Mouse (Mus musculus) lung, adult 18-20 months (tissue): ENCODE results near the gene Cwh43.
A peak's percentile ranks its signal among the peaks of the same experiment; 100 is the strongest.

Source experiments
- DNase-seq, 2 experiments: peaks; one replicate each; pipeline ENCODE4 v3.0.0; 2022; ENCODE audit warnings: mixed read lengths in 2 of 2

The Cwh43 gene

DNA sequence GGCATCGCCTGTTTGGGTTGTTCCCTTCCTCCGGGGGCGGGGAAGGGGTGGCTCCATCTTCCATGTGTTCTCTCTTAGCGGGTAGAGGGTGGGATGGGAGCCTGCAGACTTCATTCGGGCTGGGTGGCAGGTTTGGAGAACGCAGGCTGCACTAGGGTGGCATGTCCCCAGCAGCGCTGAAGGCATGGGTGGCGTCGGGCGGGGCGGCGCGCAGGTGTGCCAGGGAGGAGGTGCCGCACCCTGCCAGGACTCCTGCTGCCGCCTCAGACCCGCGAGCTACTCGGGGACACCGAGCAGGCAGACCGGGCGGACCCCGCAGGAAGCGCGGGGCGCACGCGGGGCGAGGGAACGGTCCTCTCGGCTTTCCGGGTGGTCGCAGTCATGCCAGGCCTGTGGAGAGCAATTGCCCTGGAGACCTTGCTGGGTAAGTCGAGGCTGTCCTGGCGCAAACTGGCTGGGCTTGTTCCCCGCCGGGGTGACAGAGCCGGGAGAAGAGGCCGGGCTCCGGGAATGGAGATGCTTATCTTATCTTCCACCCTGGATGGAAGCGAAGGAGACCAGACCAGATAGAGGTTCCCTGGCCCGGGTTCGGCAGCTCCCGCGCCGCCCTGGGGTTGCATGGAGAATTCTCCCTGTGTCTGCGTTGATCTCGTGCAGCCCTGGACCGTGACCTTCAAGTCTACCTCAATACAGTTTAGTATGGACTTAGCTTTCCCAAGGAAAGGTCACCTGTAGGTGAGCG lies at the start of gene Cwh43:
Gene Cwh43 (plus strand): TSS at position 95 of the 742 bp plus-strand sequence.
- peak in 1 of 2 experiments; percentile 13 for DNase-seq

- DNase-seq = no peak
These were observed 46.6 kb upstream of the Cwh43 start for GRCm38 (mm10) chr5:73359134-73359751.

DNA sequence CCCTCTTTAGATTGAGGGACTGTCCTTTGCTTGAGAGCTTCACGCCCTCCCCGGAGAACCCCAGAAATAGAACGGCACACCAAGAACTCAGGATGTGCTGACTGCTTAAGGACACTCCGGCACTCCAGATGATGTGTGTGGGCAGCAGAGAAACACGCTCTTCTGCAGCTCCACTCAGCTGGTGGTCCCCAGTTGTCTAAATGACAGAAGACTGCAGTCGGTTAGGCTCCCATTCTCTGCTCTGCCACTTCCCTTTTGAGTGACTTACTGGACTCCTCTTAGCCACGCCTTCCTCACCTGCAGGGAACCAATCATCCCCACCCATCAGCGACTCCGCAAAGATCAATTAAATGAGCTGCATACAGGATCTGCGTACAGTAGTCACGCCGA lies 46.1 kb upstream of the Cwh43 start:
- DNase-seq = no peak

- no peak for DNase-seq
These were observed 45.6 kb upstream of the Cwh43 start for GRCm38 (mm10) chr5:73360240-73360639.

DNA sequence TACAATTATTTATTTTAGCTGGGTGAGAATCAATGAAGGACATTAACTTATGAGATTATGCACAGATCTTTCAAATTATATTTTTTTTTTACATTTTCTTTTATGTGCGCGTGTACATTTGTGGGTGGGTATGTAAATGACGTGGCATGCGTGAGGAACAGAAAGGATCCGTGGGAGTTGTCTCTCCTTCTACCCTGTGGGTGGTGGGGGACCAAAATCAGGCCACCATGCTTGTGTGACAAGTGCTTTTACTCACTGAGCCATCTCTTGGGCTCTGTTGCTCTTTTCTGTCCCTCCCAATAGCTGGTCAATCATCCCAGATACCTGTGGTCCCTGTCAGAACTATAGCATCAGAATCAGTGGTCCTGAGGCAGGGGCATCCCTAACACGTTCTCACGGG lies 43.5 kb upstream of the Cwh43 start:
- DNase-seq = no peak

DNA sequence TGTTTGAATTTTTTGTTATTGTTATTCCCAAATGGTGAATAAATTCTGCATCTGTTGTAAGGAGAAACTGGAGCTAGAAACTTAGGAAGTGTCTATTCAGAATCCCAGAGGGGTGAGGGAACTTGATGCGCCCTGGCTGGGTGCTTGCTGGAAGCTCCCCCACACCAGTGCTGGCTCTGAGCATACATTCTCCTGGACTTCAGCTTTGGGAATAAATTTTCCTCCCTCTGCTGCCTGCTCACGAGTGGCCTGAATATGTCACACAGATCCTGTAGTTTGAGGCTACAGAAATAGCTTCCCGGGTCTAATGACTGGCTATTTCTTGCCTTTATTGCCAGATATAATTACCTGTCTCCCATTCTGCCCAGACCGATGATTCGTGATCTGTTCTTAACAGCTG lies 43.1 kb upstream of the Cwh43 start:
- no peak for DNase-seq

DNA sequence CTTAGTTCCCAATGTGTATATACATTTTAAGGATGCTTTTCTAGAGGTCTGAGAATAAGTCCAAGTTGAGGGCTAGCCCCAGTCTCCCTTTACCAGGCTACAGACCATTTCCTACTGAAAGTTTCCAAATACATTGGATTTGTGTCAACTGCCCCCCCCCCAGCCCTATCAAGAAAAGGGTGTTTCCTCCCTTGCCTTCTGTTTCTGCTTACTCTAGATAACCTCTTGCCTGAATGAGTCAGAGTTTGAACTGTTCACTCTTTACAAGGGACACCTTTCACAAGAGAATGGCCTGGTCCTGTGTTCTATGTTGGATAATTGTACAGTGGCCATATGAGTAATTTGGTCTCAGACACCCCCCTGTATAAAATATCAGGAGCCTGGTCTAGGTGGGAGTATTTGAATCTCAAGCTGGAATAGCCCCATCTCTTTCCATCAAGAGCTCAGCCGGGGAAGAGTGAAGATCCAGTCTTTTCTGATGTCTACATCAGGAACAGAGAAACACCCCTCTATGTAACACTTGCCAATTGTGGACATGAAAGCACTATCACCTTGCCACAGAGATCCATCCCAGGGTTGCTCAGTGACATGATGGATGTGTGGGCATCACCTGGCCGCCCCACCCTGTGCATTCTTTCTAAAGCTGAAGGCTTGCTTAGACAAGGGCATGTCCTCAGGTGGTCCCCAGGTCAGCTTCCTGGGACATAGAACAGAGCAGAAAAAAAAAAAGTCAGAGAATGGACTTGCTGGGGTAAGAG lies 41.6 kb upstream of the Cwh43 start:
- DNase-seq = no peak

GRCm38 (mm10) chr5:73367906-73368305 lies 38.0 kb upstream of the Cwh43 start:
- DNase-seq = no peak

GRCm38 (mm10) chr5:73368845-73369447 lies 36.9 kb upstream of the Cwh43 start:
- DNase-seq = no peak

DNA sequence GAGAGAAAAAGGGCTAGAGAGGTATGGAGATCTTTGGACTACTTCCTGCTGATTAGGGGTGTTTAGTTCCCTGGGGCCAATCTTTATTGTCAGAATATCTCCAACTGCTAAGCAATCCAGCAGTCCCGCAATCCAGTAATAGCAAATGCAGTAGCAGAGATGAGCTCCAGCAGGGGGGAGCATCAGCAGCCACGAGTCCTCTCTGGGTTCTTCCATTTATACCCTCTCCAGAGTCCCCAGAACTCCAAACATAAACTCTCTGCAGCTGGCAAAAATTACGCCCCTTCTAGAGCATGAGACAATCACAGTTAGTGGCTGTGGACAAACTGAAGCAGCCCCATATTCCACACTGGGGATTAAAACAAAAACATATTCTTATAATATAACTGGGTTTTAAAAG lies 36.1 kb upstream of the Cwh43 start:
- no peak for DNase-seq

- no peak for DNase-seq
These were observed 33.3 kb upstream of the Cwh43 start for GRCm38 (mm10) chr5:73372601-73373000.

- DNase-seq = no peak
These were observed 32.7 kb upstream of the Cwh43 start for GRCm38 (mm10) chr5:73373184-73373583.

DNA sequence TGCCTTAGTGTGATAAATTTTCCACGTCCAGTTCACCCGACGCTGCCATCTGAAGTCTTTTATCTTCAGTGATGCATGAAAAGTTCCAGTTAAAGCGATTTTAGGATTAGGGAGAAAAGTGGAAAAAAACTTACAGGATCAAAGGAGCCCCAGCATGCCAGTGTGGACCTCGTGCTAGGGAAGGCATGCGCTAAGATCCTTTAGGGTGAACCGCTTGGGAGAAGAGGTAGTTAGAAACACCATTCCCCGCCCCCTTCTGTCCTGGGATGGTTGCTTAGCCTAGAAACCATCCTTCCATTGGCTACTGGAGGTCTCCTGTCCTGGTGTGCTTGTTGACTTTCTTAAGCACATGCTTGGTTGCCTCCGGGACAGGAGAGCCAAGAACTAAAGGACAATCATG lies 29.8 kb upstream of the Cwh43 start:
- no peak for DNase-seq

GRCm38 (mm10) chr5:73376491-73376890 lies 29.4 kb upstream of the Cwh43 start:
- DNase-seq = no peak

DNA sequence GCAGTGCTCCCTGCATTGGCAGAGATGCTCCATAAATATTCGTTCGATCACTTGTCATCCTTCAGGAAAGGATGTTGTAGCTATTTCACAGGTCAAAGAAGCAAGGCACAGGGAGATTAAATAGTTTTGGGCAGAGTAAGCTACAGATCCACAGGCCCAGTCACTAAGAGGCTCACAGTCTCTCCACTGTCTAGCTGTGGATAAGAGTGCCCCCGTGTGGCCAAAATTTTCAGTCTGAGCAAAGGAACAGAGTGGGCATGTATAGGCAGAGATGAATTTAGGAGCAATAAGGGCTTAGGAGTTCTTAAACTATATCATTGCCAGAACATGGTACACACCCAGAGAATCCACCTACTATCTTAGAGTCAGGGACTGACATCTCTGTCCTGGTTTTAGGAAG lies 26.0 kb upstream of the Cwh43 start:
- peak; percentile 71 to 76 for DNase-seq

DNA sequence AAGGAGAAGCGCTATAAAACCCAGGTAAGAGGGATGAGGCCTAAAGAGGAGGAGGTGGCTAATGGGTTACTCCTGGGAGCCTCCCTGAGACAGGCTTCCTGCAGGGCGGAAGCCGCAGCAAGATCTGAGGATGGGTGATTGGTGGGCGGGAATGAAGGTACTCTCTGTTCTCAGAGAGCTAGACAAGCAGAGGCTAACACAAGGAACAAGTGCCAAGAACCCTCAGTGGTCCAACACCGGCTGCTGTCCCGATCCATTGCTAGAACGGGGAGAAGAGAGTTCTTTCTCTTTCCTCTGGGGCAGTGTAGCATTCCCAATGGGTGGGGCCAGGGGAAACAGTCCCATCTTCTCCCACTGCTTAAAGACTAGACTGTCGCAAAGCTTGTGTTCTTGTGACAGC lies 25.0 kb upstream of the Cwh43 start:
- no peak for DNase-seq

DNA sequence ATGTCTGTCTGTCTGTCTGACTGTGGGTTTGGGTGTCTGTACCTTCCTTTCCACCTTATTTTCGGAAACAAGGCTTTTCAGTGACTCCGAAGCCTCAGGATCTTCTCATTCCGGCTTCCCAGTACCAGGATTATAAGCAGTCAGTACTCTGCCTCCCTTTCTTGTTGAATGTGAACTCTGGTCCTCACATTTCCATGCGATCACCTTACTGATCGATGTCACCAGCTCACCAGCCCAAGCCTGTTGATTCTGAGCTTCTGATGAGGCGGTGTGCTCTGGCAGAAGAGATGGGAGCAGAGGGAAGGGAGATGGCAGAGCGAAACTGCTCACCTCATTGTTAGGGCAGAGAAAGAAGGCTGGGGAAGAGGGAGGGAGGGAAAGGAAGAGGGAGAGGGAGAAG lies 24.4 kb upstream of the Cwh43 start:
- no peak for DNase-seq

GRCm38 (mm10) chr5:73381976-73382540 lies 23.8 kb upstream of the Cwh43 start:
- no peak for DNase-seq

GRCm38 (mm10) chr5:73382737-73383646 lies 22.9 kb upstream of the Cwh43 start:
- peak; percentile 50 to 68 for DNase-seq

DNA sequence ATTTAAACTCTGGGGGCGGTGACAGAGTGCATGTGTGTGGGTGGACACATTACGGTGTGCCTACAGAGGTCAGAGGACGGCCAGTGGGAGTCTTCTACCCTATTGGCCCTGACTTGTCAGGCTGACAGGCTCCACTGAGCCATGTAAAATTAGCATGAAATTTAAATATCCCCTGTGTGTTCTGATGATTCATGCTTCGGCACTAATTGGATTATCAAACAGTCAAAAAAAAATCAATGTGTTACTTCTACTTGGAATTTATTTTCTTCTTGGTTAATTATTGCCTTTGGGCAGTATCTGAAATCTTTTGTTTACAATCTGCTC lies 22.3 kb upstream of the Cwh43 start:
- DNase-seq = no peak

GRCm38 (mm10) chr5:73393041-73393440 lies 12.8 kb upstream of the Cwh43 start:
- DNase-seq = no peak
